14 mouse cellular contexts compared by ENCODE assay signal in the genomic region with DNA sequence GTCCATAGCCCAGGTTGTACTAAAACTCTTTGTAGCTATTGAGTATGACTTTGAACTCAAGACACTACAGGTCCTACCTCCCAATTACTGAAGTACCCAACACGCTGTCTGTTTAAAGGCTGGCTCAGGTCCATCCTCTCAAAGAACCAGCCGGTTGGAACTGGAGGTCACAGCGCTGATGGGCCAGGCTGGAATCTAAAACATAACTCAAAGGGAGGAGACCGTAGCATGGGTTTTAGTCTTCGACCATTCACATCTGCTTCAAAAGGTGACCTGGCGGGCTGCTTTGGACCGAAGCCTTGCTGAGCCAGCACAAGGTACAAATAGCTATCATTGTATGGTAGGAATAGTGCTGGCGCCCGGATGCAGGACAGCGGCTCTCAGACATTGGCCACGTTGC. TPM values are rescaled to one million over a fixed set of nuclear protein-coding genes. Genes with fewer than 3 reads are reported as not detected.
"Had no signal": no experiment of that assay in that cellular context is flagged by ENCODE, and none has a peak within 500 bp of the region (broad histone marks: within the 10 kb centered on the region; RNA-seq: fewer than 3 reads in every experiment).

No protein-coding gene starts in this region.

- H3K27me3 ChIP-seq: lung, embryonic 15.5 days had no signal

- H3K4me2 ChIP-seq: liver, embryonic 12.5 days; lung, embryonic 15.5 days had no signal

- H3K36me3 ChIP-seq: limb, embryonic 10.5 days; liver, embryonic 12.5 days; lung, embryonic 15.5 days; midbrain, embryonic 12.5 days had no signal

- DNase-seq: lung, postnatal 14 days; right cerebral cortex, adult 18-20 months; right cerebral cortex, postnatal 25 days; thymus, postnatal 4 days had no signal

- H3K9me3 ChIP-seq: limb, embryonic 10.5 days; liver, embryonic 12.5 days; lung, embryonic 15.5 days; midbrain, embryonic 12.5 days had no signal

- H3K9ac ChIP-seq: liver, embryonic 12.5 days; lung, embryonic 15.5 days; midbrain, embryonic 12.5 days had no signal

- H3K27ac ChIP-seq: kidney, postnatal 0 days; layer of hippocampus, adult 2 months; limb, embryonic 10.5 days; liver, embryonic 12.5 days; lung, embryonic 15.5 days; macrophage had no signal

- ATAC-seq: hindbrain, postnatal 0 days; liver, embryonic 12.5 days had no signal

- H3K4me1 ChIP-seq: limb, embryonic 10.5 days; liver, embryonic 12.5 days; lung, embryonic 15.5 days; megakaryocyte, embryonic 14.5 days had no signal

- H3K4me3 ChIP-seq: layer of hippocampus, adult 2 months; limb, embryonic 10.5 days; liver, embryonic 12.5 days; lung, embryonic 15.5 days; megakaryocyte, embryonic 14.5 days; midbrain, embryonic 12.5 days had no signal

RNA-seq across cellular contexts. Expression of gene Ksr2, which starts 26.5 kb away (rescaled TPM):
- total RNA-seq: monocyte, adult 5-6 weeks had no signal
- polyA plus RNA-seq: limb, embryonic 10.5 days; liver, embryonic 12.5 days had no signal
